Mouse (Mus musculus) small intestine, adult 2 months (tissue): ENCODE results near the gene Mapre3. TPM values are rescaled to one million over a fixed set of nuclear protein-coding genes. Genes with fewer than 3 reads are reported as not detected.

ENCODE experiments used
- H3K27ac ChIP-seq: fragments of 200-500 bp; 2 replicates; pipeline ENCODE4 v1.5.1; 2012; ENCODE audit warnings: low read depth, low read length, control low read depth, inconsistent platforms; ENCODE audit not compliant: insufficient read depth
- H3K27me3 ChIP-seq: fragments of 200-500 bp; 2 replicates; pipeline ENCODE4 v1.6.1; 2012; ENCODE audit warnings: mild to moderate bottlenecking, moderate library complexity, low read length, inconsistent platforms; ENCODE audit not compliant: control insufficient read depth, insufficient read depth
- H3K36me3 ChIP-seq: fragments of 200-500 bp; 2 replicates; pipeline ENCODE4 v1.6.1; 2012; ENCODE audit warnings: mild to moderate bottlenecking, low read length, control low read depth, inconsistent platforms; ENCODE audit not compliant: control insufficient read depth, insufficient read depth
- H3K4me1 ChIP-seq: fragments of 200-500 bp; 2 replicates; pipeline ENCODE4 v1.6.1; 2012; ENCODE audit warnings: low read length, inconsistent platforms, mixed read lengths; ENCODE audit not compliant: control insufficient read depth, insufficient read depth, insufficient read length
- H3K4me3 ChIP-seq: fragments of 200-500 bp; 2 replicates; pipeline ENCODE4 v1.5.1; 2012; ENCODE audit warnings: low read depth, mild to moderate bottlenecking, control low read depth, inconsistent platforms, low read length, moderate library complexity
- CTCF ChIP-seq: fragments of 200-500 bp; IDR thresholded peaks from 2 replicates; pipeline ENCODE4 v1.5.1; 2012; ENCODE audit warnings: low read depth, mild to moderate bottlenecking, control low read depth, inconsistent platforms, low read length, moderate library complexity, mixed read lengths; ENCODE audit not compliant: insufficient replicate concordance, insufficient read length; ENCODE audit errors: extremely low read depth
- POLR2A ChIP-seq: fragments of 200-500 bp; IDR thresholded peaks from 2 replicates; pipeline ENCODE4 v1.6.1; 2012; ENCODE audit warnings: low read depth, mild to moderate bottlenecking, control low read depth, inconsistent platforms, low read length, moderate library complexity
- WGBS: fragments of 180-500 bp; shearing (Covaris S2); methylation state at CpG from one replicate; pipeline ENCODE4 v1.1.7; 2018; 5-methylcytosine and 5-hydroxymethylcytosine counted together
- polyA plus RNA-seq: library from polyadenylated mRNA; depleted of rRNA; stranded (reverse); fragments of >200 nt; gene quantifications from 2 replicates; pipeline ENCODE4 v1.2.3, GENCODE M21; 2012

The Mapre3 gene
- polyA plus RNA-seq, 1 experiment = 28.7 TPM

GRCm38 (mm10) chr5:30824124-30824988, 9.9 kb downstream of the Mapre3 start:
- H3K4me3 ChIP-seq = no peak overlapping the region
- no peak overlapping the region for H3K27ac ChIP-seq
- WGBS = 90% methylated on average over 11 of the region's 11 CpGs
- no peaks in the 10 kb centered on the region for H3K27me3 ChIP-seq
- TF ChIP-seq POLR2A (no peak), CTCF (no peak)
- peaks cover 3% of the 10 kb centered on the region for H3K4me1 ChIP-seq
- no peaks in the 10 kb centered on the region for H3K36me3 ChIP-seq

- no peaks in the 10 kb centered on the region; the same call in 1 of the 2 replicates for H3K4me1 ChIP-seq
- no peak for TF ChIP-seq CTCF
- no peak for TF ChIP-seq POLR2A
- no peak overlapping the region for H3K4me3 ChIP-seq
- WGBS = 66% methylated on average over 10 of the region's 10 CpGs
- H3K27ac ChIP-seq = no peak overlapping the region
- no peaks in the 10 kb centered on the region for H3K27me3 ChIP-seq
- no peaks in the 10 kb centered on the region for H3K36me3 ChIP-seq
Measured at GRCm38 (mm10) chr5:30825166-30825565, 10.7 kb downstream of the Mapre3 start.

- WGBS = 47% methylated on average over 6 of the region's 6 CpGs
- H3K27me3 ChIP-seq = no peaks in the 10 kb centered on the region
- no peaks in the 10 kb centered on the region for H3K36me3 ChIP-seq
- H3K4me3 ChIP-seq = no peak overlapping the region
- H3K4me1 ChIP-seq = no peaks in the 10 kb centered on the region; the same call in 1 of the 2 replicates
- no peak overlapping the region for H3K27ac ChIP-seq
- TF ChIP-seq CTCF (no peak), POLR2A (no peak)
Measured at GRCm38 (mm10) chr5:30825821-30826220, 11.4 kb downstream of the Mapre3 start.

GRCm38 (mm10) chr5:30833416-30833815, 19.0 kb downstream of the Mapre3 start:
- WGBS = 31% methylated on average over 3 of the region's 3 CpGs
- H3K4me1 ChIP-seq = peaks cover 12% of the 10 kb centered on the region; the same call in 1 of the 2 replicates
- no peaks in the 10 kb centered on the region for H3K36me3 ChIP-seq
- peak overlapping the region; percentile 90 for H3K27ac ChIP-seq
- no peaks in the 10 kb centered on the region for H3K27me3 ChIP-seq
- no peak overlapping the region for H3K4me3 ChIP-seq
- TF ChIP-seq POLR2A = no peak
- TF ChIP-seq CTCF = no peak

GRCm38 (mm10) chr5:30839731-30840130, 25.3 kb downstream of the Mapre3 start:
- WGBS = 40% methylated on average over 2 of the region's 2 CpGs
- Histone ChIP-seq H3K27me3 (no peaks in the 10 kb centered on the region), H3K27ac (no peak overlapping the region), H3K36me3 (no peaks in the 10 kb centered on the region), H3K4me3 (no peak overlapping the region), H3K4me1 (peaks cover 7% of the 10 kb centered on the region; the same call in 1 of the 2 replicates)
- TF ChIP-seq POLR2A (no peak), CTCF (no peak)

- H3K4me3 ChIP-seq = no peak overlapping the region
- H3K27me3 ChIP-seq = no peaks in the 10 kb centered on the region
- TF ChIP-seq POLR2A (no peak), CTCF (no peak)
- no peak overlapping the region for H3K27ac ChIP-seq
- peaks cover 7% of the 10 kb centered on the region; the same call in 1 of the 2 replicates for H3K4me1 ChIP-seq
- WGBS = 62% methylated on average over 3 of the region's 3 CpGs
- H3K36me3 ChIP-seq = no peaks in the 10 kb centered on the region
Measured at GRCm38 (mm10) chr5:30841896-30842295, 27.5 kb downstream of the Mapre3 start.

GRCm38 (mm10) chr5:30849891-30850555, 35.6 kb downstream of the Mapre3 start:
- Histone ChIP-seq H3K4me1 (peaks cover 18% of the 10 kb centered on the region; the same call in 1 of the 2 replicates), H3K36me3 (no peaks in the 10 kb centered on the region), H3K27me3 (no peaks in the 10 kb centered on the region), H3K4me3 (no peak overlapping the region), H3K27ac (peak overlapping the region; percentile 51)
- TF ChIP-seq POLR2A (no peak), CTCF (no peak)
- WGBS = 17% methylated on average over 6 of the region's 6 CpGs
